Mouse (Mus musculus) limb, embryonic 14.5 days (tissue): ENCODE data around the gene Rps3a1. TPM values are rescaled to one million over a fixed set of nuclear protein-coding genes. Genes with fewer than 3 reads are reported as not detected.

Experiments used
- ATAC-seq: fragments of 200-750 bp; cut with Nextera tagmentation; 2 replicates; pipeline ENCODE4 v1.8.0; 2017; ENCODE audit warnings: low read depth, moderate number of reproducible peaks, moderate TSS enrichment; ENCODE audit not compliant: low FRiP score
- DNase-seq: peaks from one replicate; pipeline ENCODE4 v3.0.0-alpha.2; 2015; ENCODE audit warnings: low spot score
- H3K27ac ChIP-seq: fragments of 300-500 bp; sonication (generic); replicated peaks from 2 replicates; pipeline ENCODE4 v1.5.1; 2014; ENCODE audit warnings: low read depth, mild to moderate bottlenecking, low read length, moderate library complexity, mixed read lengths
- H3K27me3 ChIP-seq: fragments of 300-500 bp; sonication (generic); 2 replicates; pipeline ENCODE4 v1.6.1; 2014; ENCODE audit warnings: low read length, mixed read lengths; ENCODE audit not compliant: control insufficient read depth, insufficient read depth
- H3K36me3 ChIP-seq: fragments of 300-500 bp; sonication (generic); 2 replicates; pipeline ENCODE4 v1.6.1; 2014; ENCODE audit warnings: mild to moderate bottlenecking, low read length, moderate library complexity, mixed read lengths; ENCODE audit not compliant: control insufficient read depth, insufficient read depth
- H3K4me1 ChIP-seq: fragments of 300-500 bp; sonication (generic); 2 replicates; pipeline ENCODE4 v1.6.1; 2014; ENCODE audit warnings: antibody characterized with exemption, low read length, mixed read lengths; ENCODE audit not compliant: control insufficient read depth, insufficient read depth
- H3K4me2 ChIP-seq: fragments of 300-500 bp; sonication (generic); replicated peaks from 2 replicates; pipeline ENCODE4 v1.6.1; 2014; ENCODE audit warnings: low read depth, mild to moderate bottlenecking, low read length, moderate library complexity; ENCODE audit not compliant: severe bottlenecking
- H3K4me3 ChIP-seq: fragments of 300-500 bp; sonication (generic); replicated peaks from 2 replicates; pipeline ENCODE4 v1.5.1; 2014; ENCODE audit warnings: low read length
- H3K9ac ChIP-seq: fragments of 300-500 bp; sonication (generic); 2 replicates; pipeline ENCODE4 v1.6.1; 2014; ENCODE audit warnings: mild to moderate bottlenecking, low read depth, low read length, moderate library complexity; ENCODE audit not compliant: severe bottlenecking
- H3K9me3 ChIP-seq: fragments of 300-500 bp; sonication (generic); 2 replicates; pipeline ENCODE4 v1.6.1; 2016; ENCODE audit warnings: low read length; ENCODE audit not compliant: control insufficient read depth
- POLR2A ChIP-seq: fragments of 200-500 bp; IDR thresholded peaks from 2 replicates; pipeline ENCODE4 v1.8.0; 2012; ENCODE audit warnings: inconsistent platforms, mild to moderate bottlenecking, moderate library complexity, borderline replicate concordance; ENCODE audit not compliant: insufficient read depth, insufficient read length; ENCODE audit errors: extremely low read depth
- WGBS: fragments of 180-500 bp; shearing (Covaris S2); extraction: QIAGEN DNeasy Blood & Tissue Kit; methylation state at CpG from one replicate; pipeline ENCODE4 v1.1.7; 2014; 5-methylcytosine and 5-hydroxymethylcytosine counted together
- polyA plus RNA-seq, 2 experiments: library from polyadenylated mRNA; depleted of rRNA in 1 of 2; stranded (reverse) in 1 of 2; unstranded in 1 of 2; fragments of >200 nt; fragmentation: Nextera tagmentation in 1 of 2; extraction: Ambion mirVana in 1 of 2; gene quantifications; 2 replicates each; pipeline versions ENCODE4 v1.2.1 to v1.2.3; 2012 to 2014

Rps3a1 gene
- polyA plus RNA-seq, 2 experiments = 1,577 to 1,916 TPM

GRCm38 (mm10) chr3:86101956-86102355 lies 40.5 kb downstream of the Rps3a1 start:
- DNase-seq = no peak
- no peak for TF ChIP-seq POLR2A
- no peaks in the 10 kb centered on the region for H3K27me3 ChIP-seq
- no peak for ATAC-seq
- H3K27ac ChIP-seq = no peak overlapping the region
- H3K36me3 ChIP-seq = peaks cover 9% of the 10 kb centered on the region; the same call in 1 of the 2 replicates
- H3K9me3 ChIP-seq = no peaks in the 10 kb centered on the region
- no peak overlapping the region for H3K9ac ChIP-seq
- H3K4me1 ChIP-seq = peaks cover 3% of the 10 kb centered on the region; the same call in 1 of the 2 replicates
- no peak overlapping the region for H3K4me2 ChIP-seq
- H3K4me3 ChIP-seq = no peak overlapping the region
- WGBS = 82% methylated on average over 6 of the region's 6 CpGs

GRCm38 (mm10) chr3:86093907-86094306 lies 48.6 kb downstream of the Rps3a1 start:
- Histone ChIP-seq H3K36me3 (peaks cover 4% of the 10 kb centered on the region; the same call in 1 of the 2 replicates), H3K9me3 (no peaks in the 10 kb centered on the region), H3K4me1 (peaks cover 19% of the 10 kb centered on the region; the same call in 1 of the 2 replicates), H3K4me3 (no peak overlapping the region), H3K27ac (no peak overlapping the region), H3K27me3 (no peaks in the 10 kb centered on the region), H3K9ac (no peak overlapping the region), H3K4me2 (no peak overlapping the region)
- ATAC-seq (no peak), DNase-seq (no peak)
- TF ChIP-seq POLR2A = no peak
- WGBS = 54% methylated on average over 5 of the region's 5 CpGs

- Histone ChIP-seq H3K4me2 (no peak overlapping the region), H3K9ac (peak overlapping the region; percentile 28; the same call in 1 of the 2 replicates), H3K9me3 (no peaks in the 10 kb centered on the region), H3K27ac (no peak overlapping the region), H3K27me3 (no peaks in the 10 kb centered on the region), H3K4me1 (peaks cover 19% of the 10 kb centered on the region; the same call in 1 of the 2 replicates), H3K4me3 (no peak overlapping the region), H3K36me3 (peaks cover 4% of the 10 kb centered on the region; the same call in 1 of the 2 replicates)
- DNase-seq = no peak
- 18% methylated on average over 6 of the region's 6 CpGs for WGBS
- TF ChIP-seq POLR2A = no peak
- ATAC-seq = no peak
Observed at GRCm38 (mm10) chr3:86093213-86093845, 49.2 kb downstream of the Rps3a1 start.

Other genes with a start within 250 kb of the Rps3a1 start
- gene Sh3d19, start 171.6 kb downstream of the Rps3a1 start, polyA plus RNA-seq (2012; rRNA removed) = 33.8 and 36.5 TPM in 2 replicates
- 29.2 and 32.1 TPM in 2 replicates for gene Sh3d19, start 171.6 kb downstream of the Rps3a1 start, polyA plus RNA-seq (2014; fragmentation: Nextera tagmentation; extraction: Ambion mirVana)
- not detected in 2 replicates for gene Prss48, start 140.2 kb downstream of the Rps3a1 start, polyA plus RNA-seq (2012; rRNA removed)
- not detected in 2 replicates for gene Prss48, start 140.2 kb downstream of the Rps3a1 start, polyA plus RNA-seq (2014; fragmentation: Nextera tagmentation; extraction: Ambion mirVana)
- 13.6 and 17.7 TPM in 2 replicates for gene Lrba, start 82.0 kb upstream of the Rps3a1 start, polyA plus RNA-seq (2012; rRNA removed)
- 8.9 and 10.0 TPM in 2 replicates for gene Lrba, start 82.0 kb upstream of the Rps3a1 start, polyA plus RNA-seq (2014; fragmentation: Nextera tagmentation; extraction: Ambion mirVana)